Mouse (Mus musculus) MEL (cell line): ENCODE measurements around the gene Morf4l1.

Source experiments
- CHD1 ChIP-seq: IDR thresholded peaks from 2 replicates; pipeline ENCODE4 v1.6.1; 2012; ENCODE audit warnings: low read depth, mild to moderate bottlenecking, inconsistent platforms, low read length, improper control_type of control experiment
- E2F4 ChIP-seq: IDR thresholded peaks from 2 replicates; pipeline ENCODE4 v1.6.1; 2011; ENCODE audit warnings: low read depth, low read length, improper control_type of control experiment, borderline replicate concordance
- ETS1 ChIP-seq: IDR thresholded peaks from 2 replicates; pipeline ENCODE4 v1.6.1; 2012; ENCODE audit warnings: low read depth, mild to moderate bottlenecking, inconsistent platforms, low read length, improper control_type of control experiment, moderate library complexity
- GATA1 ChIP-seq: IDR thresholded peaks from 2 replicates; pipeline ENCODE4 v1.6.1; 2011; ENCODE audit warnings: low read depth, low read length, improper control_type of control experiment
- MAX ChIP-seq: IDR thresholded peaks from 2 replicates; pipeline ENCODE4 v1.6.1; 2011; ENCODE audit warnings: low read length, improper control_type of control experiment
- POLR2A ChIP-seq, 2 experiments: IDR thresholded peaks; 2 replicates each; pipeline ENCODE4 v1.6.1; 2011 to 2012; ENCODE audit warnings: low read length in 2 of 2, mild to moderate bottlenecking in 2 of 2, control low read depth in 1 of 2, improper control_type of control experiment in 1 of 2, low read depth in 1 of 2, moderate library complexity in 1 of 2; ENCODE audit not compliant: control insufficient read depth in 1 of 2, insufficient read depth in 1 of 2, poor library complexity in 1 of 2
- POLR2AphosphoS2 ChIP-seq: IDR thresholded peaks from 2 replicates; pipeline ENCODE4 v1.6.1; 2011; ENCODE audit warnings: low read length, improper control_type of control experiment
- USF1 ChIP-seq: IDR thresholded peaks from 2 replicates; pipeline ENCODE4 v1.6.1; 2014; ENCODE audit warnings: low read depth, mild to moderate bottlenecking, inconsistent platforms, low read length, improper control_type of control experiment, moderate library complexity
- ZNF384 ChIP-seq: IDR thresholded peaks from 2 replicates; pipeline ENCODE4 v1.6.1; 2012; ENCODE audit warnings: low read depth, mild to moderate bottlenecking, inconsistent platforms, low read length, improper control_type of control experiment

DNA sequence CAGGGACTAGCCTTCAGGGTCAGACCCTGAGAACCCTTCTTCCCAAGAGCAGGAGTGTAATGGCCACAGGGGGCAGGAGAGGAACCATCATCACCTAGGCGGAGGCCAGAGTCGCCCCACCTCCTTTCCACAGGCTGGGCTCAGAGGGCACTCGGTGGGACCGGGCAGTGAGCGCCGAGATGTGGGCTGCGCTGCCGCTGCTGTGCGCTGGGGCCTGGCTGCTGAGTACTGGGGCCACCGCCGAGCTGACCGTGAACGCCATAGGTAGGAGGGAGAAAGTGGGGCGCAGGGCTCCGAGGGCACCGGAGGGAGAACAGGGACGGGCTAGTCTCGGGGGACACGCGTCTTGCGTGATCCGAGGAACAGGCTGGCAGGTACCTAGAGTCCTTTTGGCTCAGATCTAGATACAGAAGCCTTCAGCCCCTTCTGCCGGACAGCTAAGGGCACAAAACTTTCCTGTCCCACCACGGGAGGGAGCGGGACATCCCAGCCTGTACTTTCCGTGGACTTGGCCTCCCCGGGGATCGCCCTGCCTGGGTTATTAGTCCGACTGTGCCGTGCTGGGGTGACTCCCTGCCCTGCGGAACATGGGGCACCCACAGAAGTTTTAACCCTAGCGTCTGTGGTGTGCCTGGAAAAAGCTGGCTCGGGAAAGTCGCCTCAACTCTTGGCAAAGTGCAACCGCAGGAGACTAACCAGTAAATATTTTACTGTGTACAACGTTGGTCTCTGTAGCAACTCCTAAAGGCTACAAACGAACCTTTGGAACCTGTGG, 60.0 kb downstream of the Morf4l1 start:
- TF ChIP-seq GATA1 (no peak), POLR2AphosphoS2 (no peak), E2F4 (no peak), MAX (no peak), ZNF384 (no peak), CHD1 (no peak), ETS1 (no peak), POLR2A (IDR thresholded peaks at IDR 0.05; ENCODE audit: control insufficient read depth in 1 of 2, insufficient read depth in 1 of 2, low read depth in 1 of 2, low read length in 2 of 2, poor library complexity in 1 of 2) (no peak), USF1 (no peak)
